Mouse (Mus musculus) urinary bladder, postnatal 36 days (tissue): ENCODE data around the gene Enthd1.

Experiments used
- DNase-seq, 2 experiments: peaks; one replicate each; pipeline ENCODE4 v3.0.0; 2022; ENCODE audit warnings: low spot score in 2 of 2, mixed read lengths in 1 of 2

The Enthd1 gene

GRCm38 (mm10) chr15:80574211-80575040, 9.5 kb upstream of the Enthd1 start:
- DNase-seq = no peak

DNA sequence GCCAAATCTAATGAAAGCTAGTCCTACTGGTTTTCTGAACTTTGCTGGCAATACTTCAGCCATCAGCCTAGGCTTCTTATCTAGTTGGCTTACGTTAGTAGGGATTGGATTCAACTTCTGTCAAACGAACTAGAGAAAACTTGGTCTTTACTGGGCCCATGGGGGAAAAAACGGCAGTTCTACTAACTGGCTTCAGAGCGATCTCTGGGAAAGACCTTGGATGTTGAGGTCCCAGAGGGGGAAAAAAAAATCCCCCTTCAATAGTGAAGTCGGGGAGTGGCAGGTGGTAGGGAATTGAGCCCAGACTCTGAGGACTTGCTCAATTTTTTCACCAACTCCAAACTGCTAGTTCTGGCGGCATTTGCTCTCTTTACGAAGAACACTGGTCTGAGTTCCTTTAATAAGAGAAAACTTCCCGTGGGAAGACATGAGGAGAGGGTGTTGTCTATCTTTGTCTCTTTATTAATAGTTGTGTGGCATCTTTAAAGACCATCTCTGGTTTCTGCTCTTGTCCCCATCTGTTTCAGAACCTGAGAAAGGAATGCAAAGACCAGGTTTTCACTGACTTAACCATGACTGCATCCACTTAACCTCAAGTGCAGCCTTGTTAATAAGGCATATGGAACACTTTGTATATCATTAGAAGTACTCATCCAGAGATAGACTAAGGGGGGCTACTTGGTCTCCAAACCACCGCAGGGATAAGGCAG, 8.0 kb upstream of the Enthd1 start:
- DNase-seq = no peak

DNA sequence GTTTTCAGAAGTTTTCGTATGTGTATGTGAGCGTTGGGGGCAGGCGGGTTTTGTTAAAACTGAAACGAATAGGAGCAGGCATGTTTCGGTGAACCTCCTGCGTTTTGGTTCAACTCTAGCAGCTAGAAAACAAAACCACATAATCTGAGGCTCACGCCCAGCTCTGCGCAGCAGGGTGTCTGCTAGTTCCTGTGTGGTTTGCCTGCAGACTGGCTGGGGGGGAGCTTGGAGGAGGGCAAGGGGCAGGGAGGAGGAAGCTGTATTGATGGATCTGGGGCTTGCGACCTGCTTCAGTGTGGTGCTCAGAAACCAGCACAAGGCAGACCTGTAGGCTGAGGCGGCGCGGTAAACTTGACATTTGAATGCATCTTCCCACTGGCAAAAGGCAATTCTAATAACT, 7.3 kb upstream of the Enthd1 start, which contains the start of gene Grap2:
Gene Grap2, plus strand, starts transcription at position 304 of the 400 bp plus-strand sequence.
- DNase-seq = no peak

GRCm38 (mm10) chr15:80571611-80572010, 6.7 kb upstream of the Enthd1 start:
- no peak for DNase-seq

GRCm38 (mm10) chr15:80570226-80570625, 5.3 kb upstream of the Enthd1 start:
- no peak for DNase-seq

- no peak for DNase-seq
These were observed 4.2 kb upstream of the Enthd1 start for GRCm38 (mm10) chr15:80569205-80569604.

GRCm38 (mm10) chr15:80567731-80568130, 2.8 kb upstream of the Enthd1 start:
- no peak for DNase-seq

DNA sequence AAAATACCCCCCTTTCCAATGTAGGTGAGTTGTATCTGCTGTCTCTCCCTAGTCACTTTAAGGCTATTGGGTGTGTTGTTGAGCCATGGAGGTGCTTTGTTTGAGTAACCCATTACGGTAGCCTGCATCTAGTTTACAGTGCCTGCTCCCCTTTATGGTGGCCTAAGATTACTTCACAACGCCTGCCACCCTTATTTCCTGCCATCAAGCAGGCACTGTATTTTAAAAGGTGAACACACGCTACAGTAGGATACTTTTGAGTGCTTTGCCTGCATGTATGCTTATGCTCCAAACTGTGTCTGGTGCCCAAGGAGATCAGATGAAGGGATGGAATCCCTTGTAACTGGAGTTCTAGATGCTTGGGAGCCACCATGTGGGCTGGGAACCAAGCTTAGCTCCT, 2.2 kb upstream of the Enthd1 start:
- DNase-seq = no peak

- no peak for DNase-seq
These were observed 1.7 kb upstream of the Enthd1 start for GRCm38 (mm10) chr15:80566696-80567095.

- DNase-seq = no peak
These were observed 1.2 kb downstream of the Enthd1 start for GRCm38 (mm10) chr15:80563634-80564208.

DNA sequence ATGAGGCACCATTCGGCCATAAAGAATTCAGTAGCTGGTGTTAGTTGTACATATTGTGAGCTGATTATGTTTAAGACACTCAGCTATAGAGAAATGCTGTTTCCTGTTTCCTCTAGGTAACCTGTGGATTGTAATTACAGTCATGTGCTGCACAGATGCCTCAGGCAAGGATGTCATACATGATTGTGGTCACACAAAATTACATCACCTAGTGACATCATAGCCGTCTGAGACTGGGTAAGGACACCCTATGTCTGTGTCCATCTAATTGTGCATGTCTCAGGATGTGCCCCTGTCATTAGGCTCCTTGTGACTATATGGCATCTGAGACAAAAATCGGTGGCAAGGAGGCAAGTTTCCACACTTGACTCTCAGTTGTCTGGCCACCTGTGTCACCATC, 2.5 kb downstream of the Enthd1 start:
- DNase-seq = no peak

DNA sequence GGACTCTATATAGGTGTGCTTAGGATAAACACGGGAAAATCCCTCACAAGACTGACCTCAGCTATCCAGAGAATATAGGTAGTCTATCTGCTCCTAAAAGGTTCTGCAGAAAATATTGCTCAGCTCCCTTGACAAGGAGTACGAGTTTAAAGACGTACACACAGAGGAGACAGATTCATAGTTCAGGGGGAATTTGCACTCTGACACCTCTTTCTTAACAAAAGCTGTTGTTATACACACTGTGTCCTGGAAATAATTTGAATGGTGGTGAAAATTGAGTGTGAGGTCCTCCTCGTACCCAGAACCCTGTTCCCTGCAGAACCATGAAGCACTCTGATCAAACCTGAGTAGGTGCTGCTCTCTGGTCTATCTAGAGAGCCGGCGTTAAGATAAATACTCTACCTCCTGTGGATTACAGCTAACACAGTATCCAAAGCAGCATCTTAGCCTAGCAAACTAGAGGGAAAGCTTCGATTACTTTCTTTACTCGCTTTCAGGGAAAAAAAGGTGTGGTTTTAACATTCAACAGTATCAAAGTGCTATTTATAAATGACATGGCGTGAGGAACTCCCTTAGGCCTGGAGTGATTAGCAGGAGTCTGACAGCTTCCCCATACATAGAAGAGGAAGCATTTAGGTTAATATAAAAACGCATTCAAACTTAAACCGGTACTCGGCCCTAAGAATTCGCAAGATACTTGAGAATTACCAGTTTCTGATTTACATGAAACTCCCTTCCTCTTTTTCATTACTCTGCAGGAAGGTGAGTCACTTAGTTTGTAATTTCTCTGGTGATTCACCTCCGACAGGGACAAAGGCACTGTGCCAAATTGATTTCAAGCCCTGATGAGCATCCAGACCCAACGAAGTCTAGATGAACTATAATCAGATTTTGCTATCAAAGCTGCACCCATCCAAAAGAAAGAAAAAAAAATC, 4.0 kb downstream of the Enthd1 start:
- peak; percentile 23 to 54 for DNase-seq

- no peak for DNase-seq
These were observed 5.0 kb downstream of the Enthd1 start for GRCm38 (mm10) chr15:80559978-80560377.

GRCm38 (mm10) chr15:80559534-80559933, 5.4 kb downstream of the Enthd1 start:
- DNase-seq = no peak

DNA sequence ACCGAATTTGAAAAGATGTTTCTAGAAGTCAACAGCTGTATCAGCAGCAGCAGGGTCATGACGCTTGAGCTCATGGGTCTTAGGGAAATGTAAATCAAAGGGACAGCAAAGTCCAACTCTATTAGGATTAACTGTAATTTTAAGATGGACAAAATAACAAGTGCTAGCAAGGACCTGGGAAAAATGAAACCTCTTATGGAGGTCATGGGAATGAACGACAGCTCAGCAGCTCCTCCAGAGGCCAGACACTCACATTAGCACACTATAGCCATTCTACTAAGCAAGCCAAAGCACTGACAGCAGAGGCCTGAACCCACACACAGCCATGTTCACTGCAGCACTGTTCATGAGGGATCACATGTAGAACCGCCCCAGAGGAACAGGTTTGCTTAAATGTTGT, 7.2 kb downstream of the Enthd1 start:
- DNase-seq = no peak

GRCm38 (mm10) chr15:80556021-80556420, 8.9 kb downstream of the Enthd1 start:
- DNase-seq = no peak

GRCm38 (mm10) chr15:80554860-80555822, 9.8 kb downstream of the Enthd1 start:
- no peak for DNase-seq

GRCm38 (mm10) chr15:80545430-80545829, 19.5 kb downstream of the Enthd1 start:
- DNase-seq = no peak

DNA sequence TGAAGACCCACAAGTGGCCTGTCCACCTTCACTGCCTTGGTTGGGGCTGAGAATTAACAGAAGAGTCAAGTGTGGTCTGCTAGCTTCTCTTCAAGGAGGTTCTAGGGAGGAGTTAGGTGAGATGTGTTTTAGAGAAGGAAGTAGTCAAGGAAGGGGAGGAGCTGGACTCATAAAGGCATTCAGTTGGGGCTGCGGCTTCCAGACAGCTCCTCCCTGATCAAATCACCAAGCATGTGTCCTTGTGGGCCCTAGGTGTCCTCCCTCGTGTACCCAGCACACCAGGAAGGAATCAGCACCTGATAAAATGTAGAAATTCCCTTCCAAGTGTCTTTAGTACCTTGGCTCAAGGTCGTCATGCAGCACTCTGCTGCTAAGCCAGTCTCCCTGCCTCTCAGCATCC, 20.8 kb downstream of the Enthd1 start:
- no peak for DNase-seq

DNA sequence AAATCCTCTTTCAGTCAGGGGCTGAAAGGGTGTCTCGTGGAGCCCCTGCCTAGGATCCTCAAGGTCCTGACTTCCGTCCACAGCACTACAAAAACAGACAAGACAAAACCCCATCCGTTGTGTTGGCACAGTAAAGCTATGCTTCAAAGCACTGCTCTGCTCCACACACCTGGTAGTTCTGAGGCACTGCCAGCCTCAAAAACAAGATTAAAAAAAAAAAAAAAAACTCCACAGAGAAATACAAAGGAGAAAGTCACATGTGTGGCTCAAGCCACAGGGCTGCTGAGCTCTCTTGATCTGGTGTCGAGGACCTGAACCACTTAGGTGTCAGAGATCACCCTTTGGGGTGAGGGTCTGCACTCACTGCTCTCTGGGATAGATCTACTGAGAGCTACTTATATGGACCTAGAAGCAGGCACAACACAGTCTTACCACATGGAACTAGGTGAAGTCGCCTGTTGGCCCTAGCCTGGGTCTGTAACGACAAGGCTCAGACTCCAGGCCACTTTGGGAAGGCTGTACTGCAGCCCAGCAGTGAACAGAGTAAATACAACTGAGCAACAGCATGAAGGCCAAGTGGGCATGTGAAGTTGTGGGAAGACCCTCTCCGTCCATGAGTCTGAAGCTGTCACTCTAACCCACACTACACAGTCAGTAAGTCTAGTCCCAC, 26.1 kb downstream of the Enthd1 start:
- DNase-seq = no peak
